Mouse (Mus musculus): Measurements from ENCODE around the gene Gm7029.
A peak's percentile ranks its signal among the peaks of the same experiment; 100 is the strongest.

The Gm7029 gene

GRCm38 (mm10) chr17:33914969-33915391, 41.3 kb downstream of the Gm7029 start:
- DNase-seq: peak in 1 of 2 experiments; percentile 20

- DNase-seq: peak; percentile 98 to 99
Observed at GRCm38 (mm10) chr17:33915671-33916250, 42.1 kb downstream of the Gm7029 start, which contains the start of the genes Tapbp and Zbtb22. TSS of gene Tapbp (plus strand) at chr17:33915899. TSS of gene Zbtb22 (plus strand) at chr17:33915904.

DNA sequence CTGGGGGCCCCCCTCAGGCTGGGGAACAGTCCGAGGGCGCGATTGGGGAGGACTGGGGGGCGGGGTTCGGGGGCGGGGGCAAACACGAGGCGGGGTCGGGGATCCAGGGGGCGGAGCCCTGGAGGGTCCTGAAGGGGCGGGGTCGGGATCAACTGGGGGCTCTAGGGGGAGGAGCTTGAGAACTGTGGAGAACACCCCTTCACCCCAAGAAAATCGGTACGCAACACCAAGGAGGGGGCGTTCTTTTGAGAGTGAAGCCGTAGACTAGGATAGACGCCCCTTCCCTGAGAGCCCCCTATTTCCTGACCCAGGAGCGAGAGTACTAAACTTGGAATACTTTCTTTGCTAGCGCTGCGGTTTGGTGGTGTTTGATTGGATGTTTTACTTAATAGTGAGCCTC, 42.7 kb downstream of the Gm7029 start:
- no peak for DNase-seq

GRCm38 (mm10) chr17:33916847-33917655, 43.4 kb downstream of the Gm7029 start:
- peak in 1 of 2 experiments; percentile 35 for DNase-seq

DNA sequence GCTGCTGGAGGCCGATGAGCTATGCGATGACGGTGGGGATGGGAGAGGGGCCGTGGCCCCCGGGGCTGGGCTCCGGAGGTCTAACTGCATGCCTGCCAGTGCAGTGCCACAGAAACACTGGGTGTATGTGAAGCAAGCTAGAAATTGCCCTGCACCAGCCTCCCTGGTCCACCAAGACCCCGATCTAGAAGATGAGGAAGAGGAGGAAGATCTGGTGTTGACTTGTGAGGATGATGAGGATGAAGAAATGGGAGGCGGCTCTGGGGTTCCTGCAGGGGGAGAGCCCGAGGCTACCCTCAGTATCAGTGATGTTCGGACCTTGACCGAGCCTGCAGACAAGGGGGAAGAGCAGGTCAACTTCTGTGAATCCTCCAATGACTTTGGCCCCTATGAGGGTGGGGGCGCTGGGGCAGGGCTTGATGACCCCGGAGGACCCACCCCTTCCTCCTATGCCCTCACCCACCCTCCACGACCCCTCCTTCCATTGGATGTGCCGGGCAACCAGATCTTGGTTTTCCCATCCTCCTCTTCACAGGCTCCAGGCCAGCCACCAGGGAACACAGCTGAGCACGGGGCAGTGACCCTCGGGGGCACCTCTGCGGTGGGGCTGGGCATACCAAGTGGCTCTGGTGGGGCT, 44.1 kb downstream of the Gm7029 start:
- DNase-seq: peak in 1 of 2 experiments; percentile 19

- DNase-seq: peak; percentile 36 to 43
Observed at GRCm38 (mm10) chr17:33918293-33919203, 44.9 kb downstream of the Gm7029 start.

DNA sequence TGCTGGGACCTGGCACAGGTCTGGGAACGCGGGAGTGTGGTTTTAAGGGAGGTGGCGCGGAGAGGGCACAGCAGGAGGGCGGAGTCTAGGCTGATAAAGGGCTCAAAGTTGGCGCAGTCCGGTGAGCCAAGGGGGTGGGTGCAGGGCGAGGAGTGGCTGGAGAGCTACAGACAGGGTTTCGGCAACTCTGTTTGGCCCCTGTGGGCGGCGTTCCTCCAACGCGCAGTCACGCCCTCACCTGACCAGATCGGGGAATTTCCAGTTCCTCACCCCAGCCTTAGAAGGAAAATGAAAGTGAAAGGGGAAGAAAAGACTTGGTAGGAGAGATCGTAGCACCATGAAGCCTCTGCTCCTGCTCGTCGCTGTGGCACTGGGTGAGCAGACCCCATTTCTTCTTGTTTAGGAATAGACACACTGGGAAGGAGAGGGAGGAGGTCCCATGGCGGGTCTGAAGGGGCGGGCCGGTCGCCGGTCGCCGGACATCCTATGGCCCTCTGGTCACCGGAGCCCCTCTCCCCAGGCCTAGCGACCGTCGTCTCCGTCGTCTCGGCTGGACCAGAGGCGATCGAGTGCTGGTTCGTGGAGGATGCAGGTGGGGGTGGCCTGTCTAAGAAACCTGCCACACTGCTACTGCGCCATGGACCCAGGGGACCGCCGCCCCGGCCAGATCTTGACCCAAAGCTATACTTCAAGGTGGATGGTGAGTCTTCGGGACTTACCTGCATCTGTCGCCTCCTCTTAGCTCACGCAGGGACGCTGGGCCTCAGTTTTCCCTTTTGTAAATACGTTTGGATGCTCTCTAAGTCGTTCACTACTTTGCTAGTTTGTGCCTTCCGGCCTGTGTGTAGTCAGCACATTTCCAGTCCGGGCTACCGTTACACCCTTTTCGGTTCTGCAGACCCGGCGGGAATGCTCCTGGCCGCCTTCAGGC, 46.0 kb downstream of the Gm7029 start:
- DNase-seq: peak; percentile 75

DNA sequence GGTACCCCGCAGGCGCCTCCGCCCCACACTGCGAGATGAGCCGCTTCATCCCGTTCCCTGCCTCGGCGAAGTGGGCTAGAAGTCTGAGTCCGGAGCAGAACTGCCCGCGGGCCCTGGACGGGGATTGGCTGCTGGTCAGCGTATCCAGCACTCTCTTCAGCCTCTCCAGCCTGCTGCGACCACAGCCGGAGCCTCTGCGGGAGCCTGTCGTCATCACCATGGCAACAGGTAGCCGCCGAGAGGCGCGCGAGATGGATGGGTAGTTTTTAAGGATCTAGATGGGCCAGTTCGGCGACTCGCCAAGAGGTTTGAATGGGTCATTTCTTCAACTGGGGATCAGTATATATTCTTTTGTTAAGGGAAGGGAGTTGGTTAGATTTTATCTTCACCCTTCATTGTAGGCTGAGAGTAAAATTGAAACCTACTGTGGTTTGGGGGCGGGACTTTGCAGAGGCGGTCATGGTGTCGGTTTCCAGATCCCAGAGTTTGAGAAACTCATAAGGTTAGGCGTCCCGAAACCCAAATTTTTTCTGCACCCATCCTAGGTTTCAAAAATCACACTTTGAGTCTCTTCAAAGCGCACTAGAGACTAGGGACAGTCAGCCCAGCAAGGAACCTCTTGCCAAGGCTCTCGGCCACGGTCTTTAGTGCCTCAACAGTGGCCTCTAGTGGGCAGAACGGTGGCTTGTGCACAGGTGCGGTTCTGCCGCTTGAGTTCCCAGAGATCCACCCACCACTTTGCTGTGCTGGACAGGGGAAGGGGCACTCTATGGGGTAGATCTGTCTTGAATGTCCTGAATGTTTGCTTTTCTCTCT, 46.9 kb downstream of the Gm7029 start:
- DNase-seq: peak; percentile 95 to 97

- no peak for DNase-seq
Observed at GRCm38 (mm10) chr17:33921361-33921760, 47.7 kb downstream of the Gm7029 start.

Data from cerebellum, postnatal 10 days (tissue).